Mouse (Mus musculus) liver, embryonic 14.5 days (tissue): ENCODE data around the gene Ebf4.

ENCODE experiments used
- CTCF ChIP-seq: IDR thresholded peaks from 2 replicates; pipeline ENCODE4 v1.5.1; 2016; ENCODE audit warnings: antibody characterized with exemption, low read depth, control low read depth
- EP300 ChIP-seq: IDR thresholded peaks from 2 replicates; pipeline ENCODE4 v1.6.1; 2016; ENCODE audit warnings: antibody characterized with exemption, low read depth

DNA sequence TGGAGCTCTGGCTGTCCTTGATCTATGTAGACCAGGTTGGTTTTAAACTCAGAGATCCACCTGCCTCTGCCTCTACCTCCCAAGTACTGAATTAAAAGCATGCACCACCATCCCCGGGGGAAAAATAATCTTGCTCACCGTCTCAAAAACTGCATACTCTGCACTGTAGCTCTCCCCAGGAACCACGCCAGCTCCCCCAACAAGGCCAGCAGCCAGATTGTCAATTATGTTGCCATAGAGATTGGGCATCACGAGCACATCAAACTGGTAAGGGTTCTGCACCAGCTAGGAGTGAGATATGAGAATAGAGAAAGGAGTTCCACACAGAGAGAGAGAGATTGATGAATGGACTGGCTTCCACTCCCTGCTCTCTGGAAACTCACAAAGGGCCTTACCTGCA, 14.2 kb upstream of the Ebf4 start:
- no peak for TF ChIP-seq CTCF
- no peak for TF ChIP-seq EP300
